Mouse (Mus musculus): ENCODE results near the gene Plcz1. TPM values are rescaled to one million over a fixed set of nuclear protein-coding genes. Genes with fewer than 3 reads are reported as not detected.

The Plcz1 gene
- polyA plus RNA-seq, 1 experiment from 2014 or later, result 0.16 TPM

DNA sequence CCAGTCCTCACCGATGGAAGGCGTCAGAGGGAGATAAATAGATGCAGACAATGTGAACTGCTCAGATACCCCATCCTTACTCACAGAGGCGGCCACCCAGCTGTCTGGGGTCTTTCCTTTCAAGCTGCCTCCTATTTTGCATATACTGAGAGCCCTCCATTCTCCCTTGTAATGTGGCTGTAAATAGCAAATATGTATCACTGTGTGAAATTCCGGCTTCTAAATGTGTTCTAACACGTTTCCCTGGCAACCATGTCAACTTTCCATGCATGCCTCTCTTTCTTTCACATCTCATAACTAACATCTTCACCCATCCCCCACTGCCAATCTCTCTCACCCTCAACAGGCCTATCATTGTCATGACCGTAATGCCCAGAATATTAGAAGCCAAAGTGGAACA lies 74.6 kb downstream of the Plcz1 start:
- no peak overlapping the region for H3K4me3 ChIP-seq (replicated peaks; ENCODE audit: low read depth, low read length)
- H3K27me3 ChIP-seq (ENCODE audit: control insufficient read depth, insufficient read depth, low read length), result no peaks in the 10 kb centered on the region
- H3K36me3 ChIP-seq (ENCODE audit: control insufficient read depth, insufficient read depth, low read length), result no peaks in the 10 kb centered on the region
- no peaks in the 10 kb centered on the region for H3K9me3 ChIP-seq (ENCODE audit: control insufficient read depth, low read length)
- peaks cover 11% of the 10 kb centered on the region for H3K4me1 ChIP-seq (ENCODE audit: control insufficient read depth, insufficient read depth, low read length)
- DNase-seq (peak; percentile 74), ATAC-seq (ENCODE audit: low FRiP score, low TSS enrichment) (peak; percentile 37; the same call in 1 of the 2 replicates)
- no peak overlapping the region for H3K4me2 ChIP-seq (ENCODE audit: low read length)
- H3K9ac ChIP-seq (replicated peaks; ENCODE audit: low read length), result no peak overlapping the region
- WGBS, result 11% methylated on average over 6 of the region's 6 CpGs
- no peak overlapping the region for H3K27ac ChIP-seq (replicated peaks; ENCODE audit: low read depth, low read length)

DNA sequence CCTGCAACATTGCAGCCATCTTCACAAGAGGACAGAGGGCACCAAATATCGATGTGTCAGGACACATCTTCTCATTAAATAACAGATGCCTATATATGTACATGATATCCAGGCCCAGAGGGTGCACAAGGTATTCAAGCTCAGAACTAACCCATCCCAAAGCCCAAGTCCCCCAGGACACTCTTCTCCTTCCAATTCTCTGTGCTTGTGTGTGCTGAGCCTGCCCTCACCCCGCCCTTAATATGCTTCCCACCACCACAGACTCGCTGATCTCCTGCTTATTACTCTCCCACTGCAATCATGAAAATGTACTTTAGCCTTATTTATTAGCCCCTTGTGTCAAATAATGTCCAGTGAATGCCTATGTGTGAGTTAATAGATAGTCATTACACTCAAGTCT lies 76.4 kb downstream of the Plcz1 start:
- DNase-seq (no peak), ATAC-seq (ENCODE audit: low FRiP score, low TSS enrichment) (no peak)
- H3K27me3 ChIP-seq (ENCODE audit: control insufficient read depth, insufficient read depth, low read length), result no peaks in the 10 kb centered on the region
- H3K36me3 ChIP-seq (ENCODE audit: control insufficient read depth, insufficient read depth, low read length), result no peaks in the 10 kb centered on the region
- H3K27ac ChIP-seq (replicated peaks; ENCODE audit: low read depth, low read length), result no peak overlapping the region
- peaks cover 11% of the 10 kb centered on the region for H3K4me1 ChIP-seq (ENCODE audit: control insufficient read depth, insufficient read depth, low read length)
- no peaks in the 10 kb centered on the region for H3K9me3 ChIP-seq (ENCODE audit: control insufficient read depth, low read length)
- no peak overlapping the region for H3K9ac ChIP-seq (replicated peaks; ENCODE audit: low read length)
- H3K4me3 ChIP-seq (replicated peaks; ENCODE audit: low read depth, low read length), result no peak overlapping the region
- H3K4me2 ChIP-seq (ENCODE audit: low read length), result no peak overlapping the region
- WGBS, result 90% methylated on average over 3 of the region's 3 CpGs

DNA sequence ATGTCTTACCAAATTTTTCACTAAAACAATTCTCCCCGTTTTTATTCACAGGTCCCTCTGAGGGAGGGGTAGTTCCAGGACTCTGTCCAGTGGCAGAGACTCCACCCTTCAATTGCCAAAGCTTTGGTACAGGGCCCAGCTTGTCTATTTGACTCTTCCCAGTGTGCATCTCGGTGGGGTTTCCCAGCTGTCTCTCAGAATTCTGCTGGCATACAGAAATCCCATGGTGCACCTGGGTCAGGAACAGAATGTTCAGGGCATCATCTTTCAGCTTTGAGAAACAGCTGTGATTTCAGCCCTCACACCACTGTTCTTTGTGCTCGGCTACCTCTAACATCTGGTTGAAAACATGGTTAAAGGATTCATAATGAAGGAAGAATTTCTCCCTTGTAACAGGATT lies 77.5 kb downstream of the Plcz1 start:
- WGBS, result 76% methylated on average over 3 of the region's 3 CpGs
- Histone ChIP-seq H3K27ac (replicated peaks; ENCODE audit: low read depth, low read length) (no peak overlapping the region), H3K4me1 (ENCODE audit: control insufficient read depth, insufficient read depth, low read length) (peaks cover 11% of the 10 kb centered on the region), H3K9ac (replicated peaks; ENCODE audit: low read length) (no peak overlapping the region), H3K27me3 (ENCODE audit: control insufficient read depth, insufficient read depth, low read length) (no peaks in the 10 kb centered on the region), H3K4me3 (replicated peaks; ENCODE audit: low read depth, low read length) (no peak overlapping the region), H3K36me3 (ENCODE audit: control insufficient read depth, insufficient read depth, low read length) (no peaks in the 10 kb centered on the region), H3K4me2 (ENCODE audit: low read length) (no peak overlapping the region), H3K9me3 (ENCODE audit: control insufficient read depth, low read length) (no peaks in the 10 kb centered on the region)
- no peak for DNase-seq
- ATAC-seq (ENCODE audit: low FRiP score, low TSS enrichment), result no peak

DNA sequence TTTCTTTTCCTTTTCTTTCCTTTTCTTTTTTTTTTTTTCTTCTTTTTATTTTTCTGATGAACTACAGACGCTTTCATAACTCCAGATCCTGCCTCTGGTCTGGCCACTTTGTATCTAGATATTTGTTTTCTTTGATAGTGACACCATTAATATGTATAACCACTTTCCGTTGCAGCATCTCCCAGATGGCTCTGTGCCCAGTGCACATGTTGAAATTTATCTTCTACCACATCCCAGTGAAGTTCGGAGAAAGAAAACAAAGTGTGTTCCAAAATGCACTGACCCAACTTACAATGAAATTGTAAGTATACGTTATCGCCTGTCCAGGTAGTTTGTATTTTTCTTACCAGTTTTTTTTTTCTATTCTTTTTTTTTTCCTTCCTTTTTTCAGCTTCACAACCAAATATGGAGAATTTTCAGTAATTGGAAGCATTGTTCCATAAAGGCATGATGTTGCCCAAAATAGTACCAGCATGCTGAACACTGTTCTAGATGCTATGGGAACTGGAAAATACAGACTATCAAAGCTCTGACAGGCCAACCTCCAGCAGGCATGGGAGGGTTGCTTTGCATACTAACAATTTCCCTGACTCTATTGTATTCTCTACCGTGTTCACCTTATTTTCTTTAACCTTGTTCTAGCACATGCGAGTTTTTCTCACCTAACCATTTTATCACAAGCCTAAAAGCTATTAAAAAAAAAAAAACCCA lies 83.6 kb downstream of the Plcz1 start:
- ATAC-seq (ENCODE audit: low FRiP score, low TSS enrichment), result no peak
- no peaks in the 10 kb centered on the region for H3K27me3 ChIP-seq (ENCODE audit: control insufficient read depth, insufficient read depth, low read length)
- H3K9ac ChIP-seq (replicated peaks; ENCODE audit: low read length), result no peak overlapping the region
- no peaks in the 10 kb centered on the region for H3K4me1 ChIP-seq (ENCODE audit: control insufficient read depth, insufficient read depth, low read length)
- no peak overlapping the region for H3K4me2 ChIP-seq (ENCODE audit: low read length)
- H3K36me3 ChIP-seq (ENCODE audit: control insufficient read depth, insufficient read depth, low read length), result no peaks in the 10 kb centered on the region
- H3K9me3 ChIP-seq (ENCODE audit: control insufficient read depth, low read length), result no peaks in the 10 kb centered on the region
- no peak for DNase-seq
- no peak overlapping the region for H3K27ac ChIP-seq (replicated peaks; ENCODE audit: low read depth, low read length)
- WGBS, result 70% methylated on average over 7 of the region's 7 CpGs
- no peak overlapping the region for H3K4me3 ChIP-seq (replicated peaks; ENCODE audit: low read depth, low read length)

DNA sequence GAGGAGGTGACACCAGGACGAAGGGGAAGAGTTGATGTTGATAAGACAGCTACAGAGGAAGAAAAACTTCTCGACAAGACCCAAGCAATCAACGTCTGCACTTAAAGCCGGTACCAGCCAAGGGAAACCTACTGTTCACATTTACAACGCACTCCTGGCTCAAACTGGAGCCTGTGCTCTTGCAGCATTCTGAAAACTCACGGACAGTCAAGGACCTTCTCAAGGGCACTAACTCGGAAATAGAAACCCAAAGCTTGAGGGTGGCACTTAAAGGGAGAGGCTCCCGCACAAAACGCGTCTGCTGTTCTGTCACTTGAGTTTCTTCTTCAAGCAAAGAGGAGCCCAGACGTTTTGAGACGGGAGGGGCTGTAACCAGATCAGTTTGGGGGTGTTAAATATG lies 87.7 kb downstream of the Plcz1 start:
- Histone ChIP-seq H3K4me3 (replicated peaks; ENCODE audit: low read depth, low read length) (no peak overlapping the region), H3K4me2 (ENCODE audit: low read length) (no peak overlapping the region), H3K9me3 (ENCODE audit: control insufficient read depth, low read length) (no peaks in the 10 kb centered on the region), H3K27ac (replicated peaks; ENCODE audit: low read depth, low read length) (no peak overlapping the region), H3K36me3 (ENCODE audit: control insufficient read depth, insufficient read depth, low read length) (no peaks in the 10 kb centered on the region), H3K4me1 (ENCODE audit: control insufficient read depth, insufficient read depth, low read length) (no peaks in the 10 kb centered on the region), H3K9ac (replicated peaks; ENCODE audit: low read length) (no peak overlapping the region), H3K27me3 (ENCODE audit: control insufficient read depth, insufficient read depth, low read length) (no peaks in the 10 kb centered on the region)
- WGBS, result 90% methylated on average over 12 of the region's 12 CpGs
- no peak for DNase-seq
- no peak for ATAC-seq (ENCODE audit: low FRiP score, low TSS enrichment)

DNA sequence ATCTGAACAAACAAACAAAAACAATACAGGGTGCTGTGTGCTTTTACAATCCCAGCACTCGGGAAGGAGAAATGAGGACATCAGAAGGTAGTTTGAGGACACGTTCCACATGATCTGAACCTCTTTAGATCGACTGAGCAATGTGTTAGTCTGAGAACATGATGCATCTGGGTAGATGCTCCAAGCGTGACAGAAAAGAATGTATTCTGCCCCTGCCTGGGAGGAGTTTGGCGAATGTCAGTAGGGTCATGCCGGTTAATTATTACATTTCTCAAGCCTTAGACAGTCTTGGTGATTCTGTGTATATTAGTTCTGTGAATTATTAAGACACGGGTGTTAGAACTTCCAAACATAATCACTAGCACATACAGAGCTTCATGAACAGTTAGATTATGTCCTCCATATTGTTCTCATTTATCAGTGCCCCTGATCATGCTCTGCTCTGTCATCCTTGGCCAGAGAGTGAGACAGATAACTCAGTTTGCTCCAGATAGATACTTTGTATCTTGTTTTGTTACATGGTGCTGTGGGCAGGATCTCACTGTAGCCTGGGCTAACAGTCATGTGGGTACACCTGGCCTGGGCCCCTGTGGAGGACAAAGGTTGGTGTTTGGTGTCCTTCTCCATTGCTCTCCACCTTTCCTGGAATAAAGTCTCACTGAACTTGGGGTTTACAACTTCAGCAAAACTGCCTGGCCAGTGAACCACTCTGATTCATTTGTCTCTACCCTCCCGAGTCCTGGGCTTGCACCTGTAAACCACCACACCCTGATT lies 94.0 kb downstream of the Plcz1 start:
- no peak for DNase-seq
- H3K4me2 ChIP-seq (ENCODE audit: low read length), result no peak overlapping the region
- 88% methylated on average over 8 of the region's 8 CpGs for WGBS
- no peak overlapping the region for H3K27ac ChIP-seq (replicated peaks; ENCODE audit: low read depth, low read length)
- no peaks in the 10 kb centered on the region for H3K36me3 ChIP-seq (ENCODE audit: control insufficient read depth, insufficient read depth, low read length)
- no peaks in the 10 kb centered on the region for H3K27me3 ChIP-seq (ENCODE audit: control insufficient read depth, insufficient read depth, low read length)
- no peak overlapping the region for H3K9ac ChIP-seq (replicated peaks; ENCODE audit: low read length)
- ATAC-seq (ENCODE audit: low FRiP score, low TSS enrichment), result no peak
- no peaks in the 10 kb centered on the region for H3K4me1 ChIP-seq (ENCODE audit: control insufficient read depth, insufficient read depth, low read length)
- 0 out of 2 replicates have a peak, but pooled peaks cover 4% of the 10 kb centered on the region for H3K9me3 ChIP-seq (ENCODE audit: control insufficient read depth, low read length)
- no peak overlapping the region for H3K4me3 ChIP-seq (replicated peaks; ENCODE audit: low read depth, low read length)

Other genes with a start within 250 kb of the Plcz1 start
- not detected in 2 replicates for gene Capza3, start 205 bp downstream of the Plcz1 start, polyA plus RNA-seq (2014; fragmentation: Nextera tagmentation; extraction: Ambion mirVana)

Data from midbrain, embryonic 14.5 days (tissue).